Mouse (Mus musculus): ENCODE data around the gene Txlng. TPM values are rescaled to one million over a fixed set of nuclear protein-coding genes. Genes with fewer than 3 reads are reported as not detected.
A peak's percentile ranks its signal among the peaks of the same experiment; 100 is the strongest.
"Not testable (repeated sequence)": the region's sequence is repeated elsewhere in the genome, so short reads cannot be mapped to it uniquely, and the experiment has no call there.

Txlng gene
- polyA plus RNA-seq, 1 experiment = 6.0 TPM

GRCm38 (mm10) chrX:162832101-162832500 lies 2.8 kb upstream of the Txlng start:
- 72% methylated on average over 3 of the region's 3 CpGs for WGBS
- H3K4me3 ChIP-seq (replicated peaks; ENCODE audit: control insufficient read depth, low read depth, low read length) = no peak overlapping the region
- no peak for TF ChIP-seq POLR2A (IDR thresholded peaks at IDR 0.05; ENCODE audit: borderline replicate concordance, control insufficient read depth, low read depth, low read length)
- no peak for TF ChIP-seq CTCF (IDR thresholded peaks at IDR 0.05; ENCODE audit: control insufficient read depth, insufficient read depth, low read length)
- H3K27ac ChIP-seq (ENCODE audit: control insufficient read depth, insufficient read depth, low read depth, low read length, poor library complexity) = no peak overlapping the region
- no peaks in the 10 kb centered on the region for H3K4me1 ChIP-seq (ENCODE audit: control insufficient read depth, insufficient read depth, low read length)

- TF ChIP-seq POLR2A (IDR thresholded peaks at IDR 0.05; ENCODE audit: borderline replicate concordance, control insufficient read depth, low read depth, low read length) (no peak), CTCF (IDR thresholded peaks at IDR 0.05; ENCODE audit: control insufficient read depth, insufficient read depth, low read length) (no peak)
- H3K27ac ChIP-seq (ENCODE audit: control insufficient read depth, insufficient read depth, low read depth, low read length, poor library complexity) = no peak overlapping the region
Observed at GRCm38 (mm10) chrX:162831542-162831941, 2.3 kb upstream of the Txlng start.

DNA sequence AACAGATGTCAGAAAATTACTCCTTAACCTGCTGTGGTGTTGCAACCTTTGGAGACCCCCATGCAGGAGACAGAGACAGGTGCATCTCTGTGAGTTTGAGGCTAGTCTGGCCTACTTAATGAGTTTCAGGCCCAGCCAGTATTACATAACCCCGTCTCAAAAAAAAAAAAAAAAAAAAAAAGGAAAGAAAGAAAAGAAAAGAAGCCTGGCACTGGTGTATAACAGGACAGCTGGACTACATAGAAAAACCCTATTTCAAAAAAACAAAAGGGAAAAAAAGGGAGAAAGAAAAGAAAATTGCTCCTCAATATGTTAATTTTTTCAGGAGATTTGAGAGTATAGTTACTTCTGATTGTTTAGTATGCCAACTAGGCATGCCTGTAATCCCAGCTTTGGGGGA lies 1.8 kb upstream of the Txlng start:
- Histone ChIP-seq H3K27ac (ENCODE audit: control insufficient read depth, insufficient read depth, low read depth, low read length, poor library complexity) (no peak overlapping the region), H3K4me3 (replicated peaks; ENCODE audit: control insufficient read depth, low read depth, low read length) (no peak overlapping the region), H3K4me1 (ENCODE audit: control insufficient read depth, insufficient read depth, low read length) (no peaks in the 10 kb centered on the region)
- WGBS = 25% methylated on average over 1 of the region's 1 CpGs
- TF ChIP-seq CTCF (IDR thresholded peaks at IDR 0.05; ENCODE audit: control insufficient read depth, insufficient read depth, low read length) = no peak
- TF ChIP-seq POLR2A (IDR thresholded peaks at IDR 0.05; ENCODE audit: borderline replicate concordance, control insufficient read depth, low read depth, low read length) = no peak

More at GRCm38 (mm10) chrX:162831542-162831941, 2.3 kb upstream of the Txlng start:
- Histone ChIP-seq H3K4me3 (replicated peaks; ENCODE audit: control insufficient read depth, low read depth, low read length) (no peak overlapping the region), H3K4me1 (ENCODE audit: control insufficient read depth, insufficient read depth, low read length) (no peaks in the 10 kb centered on the region)
- WGBS = 70% methylated on average over 1 of the region's 1 CpGs

- not testable (repeated sequence) for H3K27ac ChIP-seq (ENCODE audit: control insufficient read depth, insufficient read depth, low read depth, low read length, poor library complexity); H3K4me3 ChIP-seq (replicated peaks; ENCODE audit: control insufficient read depth, low read depth, low read length); H3K4me1 ChIP-seq (ENCODE audit: control insufficient read depth, insufficient read depth, low read length)
- whole genome bisulfite sequencing = 64% methylated on average over 2 of the region's 2 CpGs
Observed at GRCm38 (mm10) chrX:162830313-162830712, 1.1 kb upstream of the Txlng start.

GRCm38 (mm10) chrX:162829741-162830140 lies 487 bp upstream of the Txlng start:
- Histone ChIP-seq H3K27ac (ENCODE audit: control insufficient read depth, insufficient read depth, low read depth, low read length, poor library complexity) (no peak overlapping the region), H3K4me3 (replicated peaks; ENCODE audit: control insufficient read depth, low read depth, low read length) (peak overlapping the region; percentile 89), H3K4me1 (ENCODE audit: control insufficient read depth, insufficient read depth, low read length) (no peaks in the 10 kb centered on the region)
- 35% methylated on average over 5 of the region's 5 CpGs for WGBS
- no peak for TF ChIP-seq CTCF (IDR thresholded peaks at IDR 0.05; ENCODE audit: control insufficient read depth, insufficient read depth, low read length)
- no peak for TF ChIP-seq POLR2A (IDR thresholded peaks at IDR 0.05; ENCODE audit: borderline replicate concordance, control insufficient read depth, low read depth, low read length)

- Histone ChIP-seq H3K4me3 (replicated peaks; ENCODE audit: control insufficient read depth, low read depth, low read length) (peak overlapping the region; percentile 89), H3K4me1 (ENCODE audit: control insufficient read depth, insufficient read depth, low read length) (no peaks in the 10 kb centered on the region), H3K27ac (ENCODE audit: control insufficient read depth, insufficient read depth, low read depth, low read length, poor library complexity) (peak overlapping the region; percentile 72)
- WGBS = 14% methylated on average over 15 of the region's 20 CpGs
- TF ChIP-seq POLR2A (IDR thresholded peaks at IDR 0.05; ENCODE audit: borderline replicate concordance, control insufficient read depth, low read depth, low read length) = no peak
- TF ChIP-seq CTCF (IDR thresholded peaks at IDR 0.05; ENCODE audit: control insufficient read depth, insufficient read depth, low read length) = no peak
Observed at GRCm38 (mm10) chrX:162828783-162829182, 471 bp downstream of the Txlng start.

DNA sequence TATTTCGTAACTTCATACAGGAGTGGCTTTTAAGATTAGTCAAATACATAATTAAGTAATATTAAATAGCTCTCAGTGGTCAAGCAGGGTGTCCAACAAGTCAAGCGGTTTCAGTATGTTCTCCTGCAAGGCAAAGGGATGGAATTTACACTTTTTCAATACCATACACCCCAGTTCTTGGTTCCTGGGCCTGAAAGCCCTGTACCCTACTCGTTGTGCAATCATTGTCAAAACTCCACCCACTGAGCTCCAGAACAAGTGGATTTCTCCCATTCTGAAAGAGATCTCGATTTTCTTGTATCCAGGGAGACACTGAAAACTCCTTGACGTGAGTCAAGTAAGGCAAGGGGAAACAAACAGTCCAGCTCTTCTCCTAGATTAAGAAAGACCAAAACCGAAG lies 1.2 kb downstream of the Txlng start:
- no peak overlapping the region for H3K4me3 ChIP-seq (replicated peaks; ENCODE audit: control insufficient read depth, low read depth, low read length)
- no peak overlapping the region for H3K27ac ChIP-seq (ENCODE audit: control insufficient read depth, insufficient read depth, low read depth, low read length, poor library complexity)
- no peaks in the 10 kb centered on the region for H3K4me1 ChIP-seq (ENCODE audit: control insufficient read depth, insufficient read depth, low read length)
- whole genome bisulfite sequencing = 35% methylated on average over 6 of the region's 6 CpGs
- TF ChIP-seq POLR2A (IDR thresholded peaks at IDR 0.05; ENCODE audit: borderline replicate concordance, control insufficient read depth, low read depth, low read length) = no peak
- no peak for TF ChIP-seq CTCF (IDR thresholded peaks at IDR 0.05; ENCODE audit: control insufficient read depth, insufficient read depth, low read length)

DNA sequence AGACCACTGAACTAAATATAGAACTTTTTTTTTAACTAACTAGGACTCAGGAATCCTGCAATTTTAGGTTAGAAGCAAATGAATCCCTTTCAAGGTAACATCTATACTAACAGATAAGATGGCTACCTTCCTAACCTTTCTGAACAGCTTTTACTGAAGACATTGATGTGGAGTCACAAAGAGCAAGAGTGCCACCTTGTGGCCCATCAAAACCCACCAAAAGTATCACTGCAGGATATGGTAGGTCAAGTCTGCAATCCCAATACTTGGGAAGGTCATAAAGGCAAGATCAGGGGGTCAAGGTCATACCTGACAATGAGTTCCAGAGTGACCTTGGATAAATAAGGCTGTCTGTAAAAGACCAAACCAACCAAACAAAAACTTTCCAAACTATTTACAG lies 28.9 kb downstream of the Txlng start:
- H3K4me1 ChIP-seq (ENCODE audit: control insufficient read depth, insufficient read depth, low read length) = no peaks in the 10 kb centered on the region
- no peak for TF ChIP-seq CTCF (IDR thresholded peaks at IDR 0.05; ENCODE audit: control insufficient read depth, insufficient read depth, low read length)
- TF ChIP-seq POLR2A (IDR thresholded peaks at IDR 0.05; ENCODE audit: borderline replicate concordance, control insufficient read depth, low read depth, low read length) = no peak
- no peak overlapping the region for H3K4me3 ChIP-seq (replicated peaks; ENCODE audit: control insufficient read depth, low read depth, low read length)
- no peak overlapping the region for H3K27ac ChIP-seq (ENCODE audit: control insufficient read depth, insufficient read depth, low read depth, low read length, poor library complexity)

GRCm38 (mm10) chrX:162791392-162791791 lies 37.9 kb downstream of the Txlng start:
- H3K4me1 ChIP-seq (ENCODE audit: control insufficient read depth, insufficient read depth, low read length); H3K4me3 ChIP-seq (replicated peaks; ENCODE audit: control insufficient read depth, low read depth, low read length); H3K27ac ChIP-seq (ENCODE audit: control insufficient read depth, insufficient read depth, low read depth, low read length, poor library complexity): not testable (repeated sequence)
- 81% methylated on average over 5 of the region's 5 CpGs for WGBS

Measured in bone marrow, adult 2 months (tissue).